Mouse (Mus musculus): ENCODE results near the gene Plxnc1.

DNA sequence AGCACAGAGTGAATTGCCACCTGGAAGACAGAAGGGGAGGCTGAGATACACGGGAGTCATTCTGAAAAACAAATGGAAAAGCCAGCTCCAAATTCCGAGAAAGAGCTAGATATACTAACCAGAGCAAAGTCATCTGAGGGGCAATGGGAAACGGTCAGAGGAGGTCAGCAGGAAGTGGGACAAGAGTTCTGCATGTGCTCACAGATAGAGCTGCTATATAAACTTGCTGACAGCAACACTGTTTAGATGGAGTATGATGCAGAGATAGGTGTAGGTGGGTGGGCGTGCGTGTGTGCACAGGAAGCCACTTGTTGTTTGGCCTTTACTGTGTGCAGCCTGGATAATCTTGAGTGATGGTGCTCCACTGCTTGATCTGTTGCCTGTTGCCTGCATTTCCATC is 146.5 kb downstream of the Plxnc1 start:
- no peak for TF ChIP-seq POLR2A (IDR thresholded peaks at IDR 0.05; ENCODE audit: borderline replicate concordance, extremely low read depth, insufficient read depth, insufficient read length, poor library complexity, severe bottlenecking)
- TF ChIP-seq CTCF (IDR thresholded peaks at IDR 0.05; ENCODE audit: borderline replicate concordance, extremely low read depth, insufficient read depth, insufficient read length), result no peak
